ENCODE assay signal across 21 mouse cellular contexts in genomic region chr19:27370174-27370573, GRCm38 (mm10). TPM values are rescaled to one million over a fixed set of nuclear protein-coding genes. Genes with fewer than 3 reads are reported as not detected.
"Had no signal": no experiment of that assay in that cellular context is flagged by ENCODE, and none has a peak within 500 bp of the region (broad histone marks: within the 10 kb centered on the region; RNA-seq: fewer than 3 reads in every experiment).

No protein-coding gene starts in this region.

- H3K4me3 ChIP-seq: limb, embryonic 10.5 days; limb, embryonic 13.5 days; liver, embryonic 12.5 days; liver, embryonic 15.5 days; midbrain, embryonic 12.5 days; midbrain, embryonic 15.5 days had no signal

- H3K4me1 ChIP-seq: limb, embryonic 13.5 days; liver, embryonic 12.5 days; liver, embryonic 15.5 days; midbrain, embryonic 15.5 days had no signal

- H3K36me3 ChIP-seq: limb, embryonic 10.5 days; limb, embryonic 13.5 days; liver, embryonic 12.5 days; liver, embryonic 15.5 days; midbrain, embryonic 12.5 days; midbrain, embryonic 15.5 days had no signal

- H3K27ac ChIP-seq: limb, embryonic 10.5 days; limb, embryonic 13.5 days; liver, embryonic 12.5 days; liver, embryonic 15.5 days; macrophage; midbrain, embryonic 12.5 days; midbrain, embryonic 15.5 days had no signal

- DNase-seq: kidney, adult 18-20 months; kidney, adult 9 months; kidney, postnatal 14 days; kidney, postnatal 4 days; liver; thymus, adult 18-20 months; thymus, postnatal 36 days had no signal

- H3K9me3 ChIP-seq: limb, embryonic 10.5 days; limb, embryonic 13.5 days; liver, embryonic 12.5 days; liver, embryonic 15.5 days; midbrain, embryonic 12.5 days; midbrain, embryonic 15.5 days had no signal

- H3K4me2 ChIP-seq: limb, embryonic 13.5 days; liver, embryonic 12.5 days; liver, embryonic 15.5 days; midbrain, embryonic 12.5 days; midbrain, embryonic 15.5 days had no signal

- H3K27me3 ChIP-seq: limb, embryonic 13.5 days; liver, embryonic 12.5 days; liver, embryonic 15.5 days; midbrain, embryonic 12.5 days; midbrain, embryonic 15.5 days had no signal

- H3K9ac ChIP-seq: limb, embryonic 13.5 days; liver, embryonic 12.5 days; liver, embryonic 15.5 days; midbrain, embryonic 12.5 days; midbrain, embryonic 15.5 days had no signal

- ATAC-seq: inflammation-experienced regulatory T-cells, adult 6 months; intestine, embryonic 16.5 days; liver, embryonic 12.5 days; midbrain, embryonic 15.5 days had no signal

RNA-seq across cellular contexts. Expression of gene Kcnv2, which starts 47.8 kb away (rescaled TPM):
- total RNA-seq: left cerebral cortex, postnatal 25 days; megakaryocyte, adult 5-6 weeks; monocyte, adult 5-6 weeks had no signal
- polyA plus RNA-seq: inflammation-experienced regulatory T-cells, adult 6 months; liver, embryonic 12.5 days; liver, embryonic 15.5 days; macrophage; neural tube, embryonic 11.5 days; spleen, adult 2 months had no signal
